Mouse (Mus musculus) thymus, postnatal 10 days (tissue): Measurements from ENCODE around the gene Sec23a.
A peak's percentile ranks its signal among the peaks of the same experiment; 100 is the strongest.
"Not testable (repeated sequence)": the region's sequence is repeated elsewhere in the genome, so short reads cannot be mapped to it uniquely, and the experiment has no call there.

Source experiments
- DNase-seq, 2 experiments: peaks; one replicate each; pipeline ENCODE4 v3.0.0; 2021; ENCODE audit warnings: low spot score in 2 of 2

The Sec23a gene

GRCm38 (mm10) chr12:58985766-58986165, 26.1 kb downstream of the Sec23a start:
- DNase-seq = no peak

- not testable (repeated sequence) for DNase-seq
These were observed 30.6 kb downstream of the Sec23a start for GRCm38 (mm10) chr12:58981178-58981661.

- DNase-seq = no peak
These were observed 34.9 kb downstream of the Sec23a start for GRCm38 (mm10) chr12:58976966-58977365.

GRCm38 (mm10) chr12:58964583-58964982, 47.2 kb downstream of the Sec23a start:
- peak in 1 of 2 experiments; percentile 11 for DNase-seq

GRCm38 (mm10) chr12:58960844-58961243, 51.0 kb downstream of the Sec23a start:
- no peak for DNase-seq

- DNase-seq = no peak
These were observed 55.2 kb downstream of the Sec23a start for GRCm38 (mm10) chr12:58956624-58957023.

- no peak for DNase-seq
These were observed 55.7 kb downstream of the Sec23a start for GRCm38 (mm10) chr12:58956162-58956561.

- no peak for DNase-seq
These were observed 63.9 kb downstream of the Sec23a start for GRCm38 (mm10) chr12:58947879-58948278.

GRCm38 (mm10) chr12:58947231-58947630, 64.6 kb downstream of the Sec23a start:
- DNase-seq = peak; percentile 9 to 46

GRCm38 (mm10) chr12:58942544-58942943, 69.3 kb downstream of the Sec23a start:
- no peak for DNase-seq

- no peak for DNase-seq
These were observed 77.2 kb downstream of the Sec23a start for GRCm38 (mm10) chr12:58934580-58934979.

- no peak for DNase-seq
These were observed 86.8 kb downstream of the Sec23a start for GRCm38 (mm10) chr12:58924996-58925395.

- DNase-seq = no peak
These were observed 87.8 kb downstream of the Sec23a start for GRCm38 (mm10) chr12:58924025-58924424.

GRCm38 (mm10) chr12:58920775-58921174, 91.0 kb downstream of the Sec23a start:
- DNase-seq = no peak

GRCm38 (mm10) chr12:58919516-58919915, 92.3 kb downstream of the Sec23a start:
- no peak for DNase-seq

GRCm38 (mm10) chr12:58909826-58910225, 102.0 kb downstream of the Sec23a start:
- DNase-seq = no peak
